Mouse (Mus musculus): Measurements from ENCODE around the gene Klf9. TPM values are rescaled to one million over a fixed set of nuclear protein-coding genes. Genes with fewer than 3 reads are reported as not detected.

The Klf9 gene
- polyA plus RNA-seq, 1 experiment from 2014 or later: 0.80 TPM

- H3K36me3 ChIP-seq (ENCODE audit: control insufficient read depth, insufficient read depth, low read length): peaks cover 8% of the 10 kb centered on the region
- ATAC-seq (ENCODE audit: low FRiP score): no peak
- H3K27me3 ChIP-seq (ENCODE audit: control insufficient read depth, insufficient read depth, low read length): no peaks in the 10 kb centered on the region
- no peak overlapping the region for H3K27ac ChIP-seq (ENCODE audit: low read depth, low read length)
- 93% methylated on average over 3 of the region's 3 CpGs for WGBS
- H3K9me3 ChIP-seq (ENCODE audit: control insufficient read depth, low read length): no peaks in the 10 kb centered on the region
- no peak overlapping the region for H3K4me3 ChIP-seq (ENCODE audit: low read depth, low read length)
- no peak for DNase-seq (ENCODE audit: low spot score)
- no peaks in the 10 kb centered on the region for H3K4me1 ChIP-seq (replicated peaks; ENCODE audit: control insufficient read depth, insufficient read depth, low read length)
- H3K4me2 ChIP-seq (replicated peaks; ENCODE audit: low read depth, low read length): no peak overlapping the region
- no peak overlapping the region for H3K9ac ChIP-seq (ENCODE audit: low read depth, low read length)
Observed at GRCm38 (mm10) chr19:23203505-23204053, 62.6 kb downstream of the Klf9 start.

GRCm38 (mm10) chr19:23211325-23211724 is 70.3 kb downstream of the Klf9 start:
- Histone ChIP-seq H3K4me1 (replicated peaks; ENCODE audit: control insufficient read depth, insufficient read depth, low read length) (no peaks in the 10 kb centered on the region), H3K4me3 (ENCODE audit: low read depth, low read length) (no peak overlapping the region), H3K9ac (ENCODE audit: low read depth, low read length) (no peak overlapping the region), H3K4me2 (replicated peaks; ENCODE audit: low read depth, low read length) (no peak overlapping the region), H3K9me3 (ENCODE audit: control insufficient read depth, low read length) (no peaks in the 10 kb centered on the region), H3K27me3 (ENCODE audit: control insufficient read depth, insufficient read depth, low read length) (no peaks in the 10 kb centered on the region), H3K27ac (ENCODE audit: low read depth, low read length) (no peak overlapping the region), H3K36me3 (ENCODE audit: control insufficient read depth, insufficient read depth, low read length) (no peaks in the 10 kb centered on the region)
- ATAC-seq (ENCODE audit: low FRiP score) (no peak), DNase-seq (ENCODE audit: low spot score) (no peak)
- 88% methylated on average over 6 of the region's 6 CpGs for WGBS

- no peak for ATAC-seq (ENCODE audit: low FRiP score)
- no peak for DNase-seq (ENCODE audit: low spot score)
- Histone ChIP-seq H3K9me3 (ENCODE audit: control insufficient read depth, low read length) (no peaks in the 10 kb centered on the region), H3K9ac (ENCODE audit: low read depth, low read length) (no peak overlapping the region), H3K4me2 (replicated peaks; ENCODE audit: low read depth, low read length) (no peak overlapping the region), H3K27ac (ENCODE audit: low read depth, low read length) (no peak overlapping the region), H3K36me3 (ENCODE audit: control insufficient read depth, insufficient read depth, low read length) (no peaks in the 10 kb centered on the region), H3K4me3 (ENCODE audit: low read depth, low read length) (no peak overlapping the region), H3K4me1 (replicated peaks; ENCODE audit: control insufficient read depth, insufficient read depth, low read length) (no peaks in the 10 kb centered on the region), H3K27me3 (ENCODE audit: control insufficient read depth, insufficient read depth, low read length) (no peaks in the 10 kb centered on the region)
- 82% methylated on average over 8 of the region's 8 CpGs for WGBS
Observed at GRCm38 (mm10) chr19:23214326-23214725, 73.3 kb downstream of the Klf9 start.

MicroRNAs encoded within 50 kb of the gene (microRNA counts, 519-probe panel; counts per million panel counts)
- not detected for microRNA mmu-miR-1192

Other genes with a start within 250 kb of the Klf9 start
- 53.6 and 57.4 TPM in 2 replicates for gene Smc5, start 132.7 kb downstream of the Klf9 start, polyA plus RNA-seq (2014; fragmentation: Nextera tagmentation; extraction: Ambion mirVana)

All from hindbrain, embryonic 11.5 days (tissue).